Mouse (Mus musculus) thymus, postnatal 14 days (tissue): ENCODE results near the gene Ypel5.

Experiments
- DNase-seq: peaks from one replicate; pipeline ENCODE4 v3.0.0; 2021

Ypel5 gene

GRCm38 (mm10) chr17:72844949-72845490 is 8.8 kb downstream of the Ypel5 start:
- DNase-seq = no peak

- DNase-seq = no peak
Observed at GRCm38 (mm10) chr17:72845521-72845920, 9.3 kb downstream of the Ypel5 start.

GRCm38 (mm10) chr17:72855298-72855697 is 19.0 kb downstream of the Ypel5 start:
- peak; percentile 18 for DNase-seq

- DNase-seq = peak; percentile 78
Observed at GRCm38 (mm10) chr17:72857677-72858633, 21.7 kb downstream of the Ypel5 start.

GRCm38 (mm10) chr17:72863226-72863625 is 27.0 kb downstream of the Ypel5 start:
- DNase-seq = no peak

- no peak for DNase-seq
Observed at GRCm38 (mm10) chr17:72866624-72867245, 30.5 kb downstream of the Ypel5 start.

DNA sequence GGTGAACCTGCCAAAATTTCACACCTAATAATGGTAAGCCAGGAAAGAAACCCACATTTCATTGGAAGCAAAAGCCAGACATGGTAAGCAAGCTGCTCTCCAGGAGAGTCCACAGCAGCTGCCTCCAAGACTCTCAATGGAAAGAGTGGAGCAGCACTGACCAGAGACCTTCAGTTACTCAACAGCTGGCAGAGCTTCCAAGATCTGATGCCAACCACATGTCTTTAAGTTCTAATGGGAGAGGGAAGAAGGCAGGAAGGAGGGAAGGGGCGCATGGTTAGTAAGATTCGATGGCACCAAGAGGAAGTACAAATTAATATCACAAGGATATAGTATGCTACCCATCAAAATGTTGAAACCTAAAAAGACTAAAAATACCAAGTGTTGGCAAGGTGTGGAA is 31.9 kb downstream of the Ypel5 start:
- DNase-seq = no peak

DNA sequence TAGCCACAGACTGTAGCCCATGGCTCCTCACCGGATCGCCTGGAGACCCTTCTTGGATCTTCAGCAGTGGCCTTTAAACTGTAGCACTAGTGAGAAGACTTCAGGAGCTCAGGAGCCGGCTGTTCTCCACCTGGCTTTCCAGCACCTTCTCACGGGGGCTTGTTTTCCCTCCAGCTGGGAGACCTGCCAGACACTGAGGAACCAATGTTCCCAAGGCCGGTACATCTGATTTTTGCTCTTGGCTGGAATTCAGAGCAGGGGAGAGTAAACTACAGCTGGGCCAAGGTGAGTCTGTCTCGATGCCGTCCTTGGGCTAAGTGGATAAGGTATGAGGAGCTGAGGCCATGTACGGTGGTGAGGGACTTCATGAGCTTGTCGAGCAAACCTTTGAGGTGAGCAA is 42.7 kb downstream of the Ypel5 start:
- DNase-seq = no peak

DNA sequence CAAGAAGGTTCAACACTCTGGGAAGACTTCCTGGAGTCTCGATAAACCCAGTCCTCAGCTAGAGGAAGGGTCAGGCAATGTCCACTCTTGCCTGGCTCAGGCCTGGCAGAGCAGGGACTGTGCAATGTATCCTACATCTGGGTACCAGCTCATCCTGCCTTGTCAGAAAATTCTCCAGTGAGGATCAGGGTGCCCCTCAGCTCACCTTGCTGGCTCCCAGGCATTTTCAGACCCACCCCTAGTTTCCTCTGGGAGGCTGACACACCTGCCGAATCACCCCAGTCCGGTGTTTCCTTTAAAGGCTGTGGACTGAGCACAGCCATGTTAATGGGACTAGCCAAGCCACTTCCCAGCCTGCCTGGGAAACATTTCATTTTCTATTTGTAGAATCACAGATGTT is 43.9 kb downstream of the Ypel5 start:
- no peak for DNase-seq

- DNase-seq = no peak
Observed at GRCm38 (mm10) chr17:72881051-72881450, 44.8 kb downstream of the Ypel5 start.

DNA sequence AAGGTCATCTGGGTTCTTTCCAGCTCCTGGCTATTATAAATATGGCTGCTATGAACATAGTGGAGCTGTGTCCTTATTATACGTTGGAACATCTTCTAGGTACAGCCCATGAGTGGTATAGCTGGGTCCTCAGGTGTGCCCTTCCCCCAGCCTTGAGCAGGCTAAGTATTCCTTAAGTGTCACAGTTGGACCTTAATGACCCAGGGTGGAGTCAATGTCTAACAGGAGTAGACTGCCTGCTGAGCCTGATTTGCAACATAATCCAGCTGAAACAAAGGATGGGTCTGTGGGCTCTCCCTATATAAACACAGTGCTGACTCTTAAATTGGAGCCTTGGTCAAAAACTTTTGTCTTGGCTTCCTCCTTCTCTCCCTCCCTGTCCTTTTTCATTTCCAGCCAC is 45.6 kb downstream of the Ypel5 start:
- no peak for DNase-seq

DNA sequence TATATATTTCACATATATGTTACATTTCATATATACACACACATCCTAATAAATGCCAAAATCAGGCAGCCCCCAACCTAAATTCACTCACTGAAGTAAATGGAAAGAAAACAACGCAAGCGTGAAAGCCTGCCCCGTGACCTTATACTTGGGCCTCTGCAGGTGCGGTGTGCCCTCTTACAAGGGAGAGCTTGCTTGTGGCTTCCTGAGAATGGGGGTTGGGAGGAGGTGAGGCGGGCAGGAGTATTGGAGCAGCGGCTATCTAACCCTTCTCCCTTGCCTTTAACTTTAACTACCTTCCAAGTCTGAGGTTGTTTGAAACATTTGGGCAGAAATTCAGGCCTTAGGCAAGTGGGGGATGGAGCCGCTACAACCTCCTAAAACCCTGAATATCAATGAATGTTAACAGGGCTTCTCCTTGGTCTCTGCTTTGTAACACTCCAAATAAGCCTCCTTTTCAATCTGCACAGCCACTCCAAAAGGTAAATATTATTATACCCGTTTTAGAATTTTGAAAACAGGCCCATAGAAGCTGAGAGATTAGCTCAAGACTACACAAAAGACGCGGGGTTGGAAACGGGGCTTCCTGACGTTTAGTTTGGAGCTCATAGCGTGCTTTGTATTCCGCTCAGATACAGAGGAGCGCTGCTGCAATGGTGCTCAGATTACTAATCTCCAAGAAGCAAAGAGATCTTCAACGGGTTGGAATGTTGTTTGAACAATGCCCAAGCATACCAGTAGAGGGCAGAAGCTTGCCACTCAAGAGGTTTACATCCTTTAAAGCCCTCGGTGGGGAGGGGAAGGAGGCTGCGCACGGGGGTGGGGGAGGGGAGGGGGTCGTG is 53.5 kb downstream of the Ypel5 start:
- DNase-seq = peak; percentile 85

GRCm38 (mm10) chr17:72890398-72890898 is 54.2 kb downstream of the Ypel5 start:
- DNase-seq = peak; percentile 22

GRCm38 (mm10) chr17:72891556-72891955 is 55.3 kb downstream of the Ypel5 start:
- DNase-seq = no peak

DNA sequence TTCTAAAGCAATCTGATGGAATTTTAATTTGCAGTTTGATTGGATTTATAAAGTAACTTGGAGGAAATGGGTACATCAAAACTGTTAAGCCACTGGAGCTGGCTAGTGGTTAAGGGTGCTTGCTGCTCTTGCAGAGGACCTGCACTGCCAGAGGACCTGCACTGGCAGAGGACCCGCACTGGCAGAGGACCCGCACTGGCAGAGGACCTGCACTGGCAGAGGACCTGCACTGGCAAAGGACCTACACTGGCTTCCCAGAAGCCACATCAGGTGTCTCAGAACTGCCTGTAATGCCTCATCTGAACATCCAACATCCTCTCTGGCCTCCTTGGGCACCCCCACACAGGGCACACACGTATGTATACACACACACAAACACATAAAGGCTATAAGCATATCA is 59.3 kb downstream of the Ypel5 start:
- DNase-seq = no peak

- no peak for DNase-seq
Observed at GRCm38 (mm10) chr17:72897076-72897475, 60.8 kb downstream of the Ypel5 start.

GRCm38 (mm10) chr17:72897961-72898360 is 61.7 kb downstream of the Ypel5 start:
- no peak for DNase-seq

DNA sequence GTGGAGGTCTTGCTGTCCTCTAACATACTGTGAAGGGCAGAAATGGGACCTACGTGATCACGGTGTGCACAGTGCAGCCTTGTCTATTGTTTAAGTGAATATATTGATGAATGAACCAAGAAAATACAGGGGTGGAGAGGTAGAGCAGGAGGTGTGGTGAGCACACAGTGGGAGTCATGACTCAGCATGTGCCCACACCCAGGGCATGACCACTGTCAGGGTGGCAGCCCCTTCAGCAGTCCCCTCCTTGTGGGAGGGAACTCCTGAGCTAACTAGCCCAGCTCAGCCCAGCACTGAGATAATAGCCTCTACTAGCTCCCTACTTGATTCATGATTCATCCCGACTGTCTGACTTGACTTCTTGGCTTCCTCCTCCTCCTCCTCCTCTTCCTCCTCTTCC is 62.5 kb downstream of the Ypel5 start:
- no peak for DNase-seq
